Mouse (Mus musculus): ENCODE results near the gene 1700102P08Rik.

1700102P08Rik gene

DNA sequence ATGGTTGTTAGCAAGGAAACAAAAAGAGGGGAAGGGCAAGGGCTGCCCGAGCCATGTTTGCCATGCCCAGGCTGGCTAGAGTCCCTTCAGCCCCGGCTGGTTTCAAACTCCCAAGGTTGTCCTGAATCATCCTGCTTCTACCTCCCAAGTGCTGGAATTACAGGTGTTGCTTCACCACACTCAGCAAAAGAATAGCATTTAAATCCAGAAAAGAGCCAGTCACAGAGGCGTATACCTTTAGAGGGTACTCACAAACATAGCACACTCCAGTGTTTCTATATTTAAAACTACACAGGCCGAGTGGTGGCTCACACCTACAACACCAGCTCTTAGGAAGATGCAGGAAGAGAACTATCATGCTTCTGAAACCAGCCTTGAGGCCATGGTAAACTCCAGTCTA lies 16.9 kb downstream of the 1700102P08Rik start:
- no peak for DNase-seq (ENCODE audit: low read depth in 1 of 2, low spot score in 2 of 2)

DNA sequence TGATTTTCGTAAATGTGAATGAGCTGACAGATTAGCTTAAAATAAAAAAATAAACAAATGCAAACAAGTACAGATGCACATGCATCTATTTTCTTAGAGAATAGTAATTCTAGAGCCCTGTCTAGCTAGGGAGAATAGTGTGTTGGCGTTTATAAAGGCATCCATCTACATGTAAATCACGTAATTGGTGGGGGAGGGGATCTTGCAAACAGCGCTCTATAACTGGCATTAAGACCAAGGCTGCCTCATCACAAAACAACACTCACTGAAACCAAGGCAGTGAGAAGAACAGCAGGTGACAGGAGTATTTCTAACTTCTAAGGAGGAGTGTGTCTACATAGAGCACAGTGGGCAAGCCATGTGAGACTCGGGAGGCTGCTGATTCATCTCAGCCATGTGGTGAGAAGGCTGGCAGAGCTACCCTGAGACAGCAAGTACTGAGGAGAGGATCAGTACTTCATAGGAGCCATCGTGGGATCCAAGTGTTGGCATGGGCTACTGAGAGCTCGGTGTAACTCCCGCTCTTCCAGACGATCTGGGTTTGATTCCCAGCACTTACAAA lies 18.9 kb downstream of the 1700102P08Rik start:
- no peak for DNase-seq (ENCODE audit: low read depth in 1 of 2, low spot score in 2 of 2)

DNA sequence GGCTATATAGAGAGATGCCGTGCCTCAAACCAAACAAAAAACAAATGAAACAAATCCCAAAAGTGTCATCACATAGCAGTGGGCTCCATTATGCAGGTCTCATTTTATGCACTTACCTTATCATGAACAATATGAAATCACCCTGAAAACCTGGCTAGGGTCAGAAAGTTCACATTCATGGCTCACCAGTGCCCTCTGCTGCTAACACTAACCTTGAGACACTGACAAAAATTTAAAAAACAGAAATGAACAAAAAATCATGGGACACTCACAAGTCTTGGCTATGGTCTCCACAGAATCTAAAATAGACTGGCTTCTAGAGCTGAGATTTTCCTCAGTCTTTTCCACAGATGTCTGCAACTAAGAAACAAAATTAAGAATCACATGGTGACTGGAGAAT lies 19.6 kb downstream of the 1700102P08Rik start:
- DNase-seq (ENCODE audit: low read depth in 1 of 2, low spot score in 2 of 2): no peak

DNA sequence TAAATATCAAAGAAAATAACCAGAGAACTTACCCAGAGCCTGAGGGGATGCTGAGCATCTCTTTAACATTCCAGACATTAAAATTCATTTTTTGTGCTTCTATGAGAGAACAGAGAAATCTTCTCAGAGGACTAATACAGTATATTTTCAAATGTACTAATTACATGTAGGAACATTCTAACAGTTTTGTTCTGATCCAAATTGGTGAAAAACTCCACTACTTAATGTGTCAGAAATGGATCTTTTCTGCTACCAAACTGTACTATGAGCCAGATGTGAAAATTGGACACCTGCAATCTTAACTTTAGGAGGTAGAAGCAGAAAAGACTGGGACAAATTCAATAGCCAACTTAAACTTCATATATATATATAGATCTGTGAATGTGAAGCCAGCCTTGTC lies 35.8 kb downstream of the 1700102P08Rik start, which contains the start of gene Ccdc36:
Gene Ccdc36 (minus strand): TSS at position 101 of the 400 bp plus-strand sequence.
- no peak for DNase-seq (ENCODE audit: low read depth in 1 of 2, low spot score in 2 of 2)

DNA sequence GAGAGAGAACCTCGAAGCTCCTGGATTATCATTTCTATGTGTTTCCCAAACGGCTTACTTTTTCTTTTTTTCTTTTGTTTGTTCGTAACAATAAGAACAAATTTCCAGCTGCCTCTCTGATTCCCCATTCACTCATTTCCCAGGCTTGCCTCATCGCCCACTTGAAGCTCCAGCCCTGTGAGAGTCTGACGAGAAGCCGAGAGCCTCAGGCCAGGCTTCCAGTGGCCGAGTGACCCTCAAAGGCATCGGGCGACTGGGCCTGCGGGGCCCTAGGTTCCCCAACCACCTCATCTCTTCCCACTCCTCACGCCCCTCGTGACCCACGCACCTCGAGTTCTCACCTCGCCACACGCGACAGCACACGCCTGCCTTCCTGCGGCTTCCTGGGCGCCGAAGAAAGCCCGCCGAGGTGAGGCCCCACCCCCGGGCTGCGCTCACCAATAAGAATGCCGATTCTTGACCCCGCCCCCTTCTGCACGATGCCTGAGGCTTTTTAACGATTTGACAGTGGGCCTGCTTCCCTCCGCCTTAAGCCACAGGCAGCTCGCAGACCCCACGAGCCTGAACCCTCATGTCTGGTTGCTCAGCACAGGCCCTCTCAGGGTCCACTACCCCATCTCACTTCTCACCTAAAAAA lies 38.9 kb downstream of the 1700102P08Rik start:
- no peak for DNase-seq (ENCODE audit: low read depth in 1 of 2, low spot score in 2 of 2)

DNA sequence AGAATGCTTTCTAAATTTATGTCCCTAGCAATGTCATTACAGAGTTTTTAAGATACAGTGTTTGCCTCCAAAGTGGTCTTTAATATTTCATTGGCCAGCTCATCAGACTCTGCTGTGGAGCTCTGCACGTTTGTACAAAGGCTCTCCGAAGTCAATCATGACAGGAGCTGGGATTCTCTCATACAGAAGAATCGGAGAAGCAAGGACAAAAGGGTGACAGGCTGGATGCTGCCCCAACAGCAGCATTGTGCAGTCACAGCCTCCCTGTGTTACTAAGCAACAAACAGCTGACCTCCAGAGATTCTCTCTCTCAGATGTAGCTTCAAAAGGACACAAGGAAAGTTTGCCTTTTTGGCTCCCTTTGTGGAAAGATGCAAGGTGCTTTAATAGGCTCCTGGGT lies 43.6 kb downstream of the 1700102P08Rik start, which contains the start of gene BC048562:
Gene BC048562 (plus strand): TSS at position 301 of the 400 bp plus-strand sequence.
- no peak for DNase-seq (ENCODE audit: low read depth in 1 of 2, low spot score in 2 of 2)

DNA sequence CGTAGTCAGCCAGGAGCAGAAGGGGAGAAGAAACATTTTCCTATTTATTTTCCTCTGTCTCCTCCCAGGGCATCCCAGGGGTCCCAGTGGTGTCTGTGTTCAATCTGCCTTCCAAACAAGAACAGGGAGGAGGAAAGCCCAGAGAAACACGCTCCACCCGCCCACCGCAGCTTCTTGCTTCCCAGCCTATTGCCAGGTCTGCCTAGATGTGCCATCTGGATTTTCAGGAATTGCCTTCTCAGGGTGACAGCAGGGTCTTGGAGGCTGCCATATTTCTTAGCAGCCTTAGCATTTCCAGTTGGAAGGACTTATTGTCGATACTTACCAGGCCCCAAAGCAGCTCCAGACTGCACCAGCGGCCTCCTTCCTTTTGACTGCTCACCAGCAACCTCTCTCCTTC lies 46.6 kb downstream of the 1700102P08Rik start:
- no peak for DNase-seq (ENCODE audit: low read depth in 1 of 2, low spot score in 2 of 2)

DNA sequence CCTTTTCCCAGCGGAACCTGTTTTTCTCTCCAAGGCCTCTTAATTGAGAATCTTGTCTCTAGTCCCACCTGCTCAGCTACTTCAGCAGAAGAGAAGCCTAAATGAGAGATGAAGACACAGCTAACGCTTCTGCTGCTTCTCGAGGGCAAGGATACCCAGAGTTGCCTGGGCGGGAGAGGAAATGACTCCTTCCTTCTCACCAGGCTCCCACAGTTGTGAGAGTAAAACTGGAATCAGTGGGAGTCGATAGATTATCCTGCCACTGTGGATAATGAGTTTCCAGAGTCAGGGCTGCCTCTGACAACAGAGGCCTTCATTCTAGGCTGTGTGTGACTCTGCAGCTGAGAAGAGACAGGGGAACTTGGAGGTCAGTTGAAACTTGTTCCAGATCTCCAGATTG lies 47.9 kb downstream of the 1700102P08Rik start:
- no peak for DNase-seq (ENCODE audit: low read depth in 1 of 2, low spot score in 2 of 2)

DNA sequence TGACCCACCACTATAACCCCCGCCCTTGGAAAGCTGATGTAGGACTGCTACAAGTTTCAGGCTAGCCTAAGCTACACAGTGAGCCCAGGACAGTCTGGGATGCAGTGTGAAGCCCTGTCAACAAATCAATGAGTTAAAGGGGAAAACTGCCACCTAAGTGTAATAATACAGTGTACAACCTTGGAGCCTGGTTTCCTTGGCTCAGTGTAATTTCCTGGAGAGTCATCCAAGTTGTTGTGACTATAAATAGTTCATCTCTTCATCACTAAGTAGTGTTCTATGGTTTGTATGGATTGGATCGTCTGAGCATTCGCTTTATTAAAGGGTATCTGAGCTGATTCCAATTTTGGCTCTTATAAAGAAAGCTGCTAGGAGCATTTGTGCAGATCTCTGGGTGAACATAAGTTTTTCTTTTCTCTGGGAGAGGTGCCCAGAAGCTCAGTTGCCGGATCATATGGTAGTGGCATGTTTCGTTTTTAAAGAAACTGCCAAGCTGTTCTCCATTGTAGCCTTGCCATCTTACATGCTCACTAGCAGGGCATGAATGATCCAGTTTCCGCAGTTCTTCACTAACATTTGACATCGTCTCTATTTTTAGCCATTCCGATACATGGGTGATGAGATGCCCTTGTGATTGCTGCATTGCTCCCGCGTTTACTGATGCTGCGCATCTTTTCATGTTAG lies 48.8 kb downstream of the 1700102P08Rik start:
- DNase-seq (ENCODE audit: low read depth in 1 of 2, low spot score in 2 of 2): no peak

DNA sequence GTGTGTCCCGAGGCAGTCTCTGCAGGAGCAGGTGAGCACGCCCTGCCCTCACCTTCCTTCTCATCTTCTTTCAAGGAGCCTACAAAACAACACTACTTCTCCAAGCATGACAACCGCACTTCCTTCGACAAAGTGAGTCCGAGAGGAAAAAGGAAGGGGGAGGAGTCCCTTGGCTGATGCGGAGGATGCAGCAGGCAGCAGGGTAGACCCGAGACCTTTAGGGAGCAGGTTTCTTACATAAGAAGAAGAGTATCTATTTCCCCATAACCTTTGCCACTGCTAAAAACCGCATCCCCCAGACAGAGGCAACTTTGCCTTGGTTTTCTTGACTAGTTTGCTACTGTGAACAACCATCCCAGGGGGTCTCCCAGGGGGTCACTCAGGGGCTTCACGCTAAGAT lies 52.5 kb downstream of the 1700102P08Rik start:
- no peak for DNase-seq (ENCODE audit: low read depth in 1 of 2, low spot score in 2 of 2)

DNA sequence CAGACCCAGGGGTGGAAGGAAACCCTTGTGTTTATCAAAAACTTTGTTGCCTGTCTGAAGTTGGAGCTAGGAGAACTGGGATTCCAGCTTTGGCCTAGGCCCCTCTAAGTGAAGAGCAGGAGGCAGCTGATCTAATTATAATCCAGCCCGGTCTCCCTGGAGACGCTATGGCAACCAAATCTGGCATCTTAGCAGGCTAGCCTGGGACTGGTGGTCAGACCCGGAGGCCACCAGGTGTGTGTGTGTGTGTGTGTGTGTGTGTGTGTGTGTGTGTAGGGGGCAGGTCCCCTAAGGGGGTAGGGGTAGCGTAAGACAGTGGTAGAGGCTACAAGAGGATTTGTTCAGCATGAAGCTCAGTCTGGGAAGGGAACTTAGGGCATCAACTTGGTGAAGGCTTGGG lies 57.3 kb downstream of the 1700102P08Rik start:
- DNase-seq (ENCODE audit: low read depth in 1 of 2, low spot score in 2 of 2): no peak

DNA sequence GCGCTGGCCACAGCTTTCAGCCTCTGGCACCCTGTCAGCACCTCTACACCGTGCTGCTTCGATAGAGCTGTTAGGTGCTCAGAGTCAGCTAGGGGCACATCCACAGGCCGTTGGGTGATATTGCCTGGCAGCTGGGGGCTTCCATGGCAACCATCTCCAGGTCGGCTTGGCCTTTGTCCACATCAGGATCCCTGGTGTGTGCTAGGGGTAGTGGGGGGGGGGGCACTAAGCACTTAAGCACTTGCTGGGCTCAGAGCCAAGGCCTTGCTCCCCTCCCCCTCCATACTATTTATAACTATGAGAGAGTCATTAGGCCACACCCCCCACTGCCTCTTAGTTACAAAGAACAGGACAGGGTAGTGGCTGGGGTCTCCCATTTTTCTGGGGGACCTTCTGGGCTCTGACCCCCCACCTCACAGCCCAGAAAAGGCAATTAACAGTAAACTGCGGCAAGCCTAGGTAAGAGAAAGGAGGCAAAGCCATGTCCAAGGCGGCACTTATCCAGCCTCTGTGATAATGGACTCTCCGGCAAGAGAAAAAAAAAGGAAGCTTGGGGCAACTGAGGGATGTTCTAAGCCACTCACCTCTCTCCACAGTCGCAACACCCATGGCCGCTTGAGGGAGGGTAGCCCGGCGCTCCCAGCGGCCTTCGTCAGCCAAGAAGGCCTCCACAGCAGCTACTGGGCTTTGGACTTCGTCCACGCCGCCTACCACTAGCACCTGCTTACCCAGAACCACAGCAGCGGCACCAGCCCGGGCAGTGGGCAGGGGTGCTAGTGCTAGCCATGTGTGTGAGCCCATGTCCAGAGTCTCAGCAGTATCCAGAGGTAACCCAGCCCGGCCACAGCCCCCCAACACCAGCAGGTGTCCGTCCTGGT lies 57.9 kb downstream of the 1700102P08Rik start:
- no peak for DNase-seq (ENCODE audit: low read depth in 1 of 2, low spot score in 2 of 2)

DNA sequence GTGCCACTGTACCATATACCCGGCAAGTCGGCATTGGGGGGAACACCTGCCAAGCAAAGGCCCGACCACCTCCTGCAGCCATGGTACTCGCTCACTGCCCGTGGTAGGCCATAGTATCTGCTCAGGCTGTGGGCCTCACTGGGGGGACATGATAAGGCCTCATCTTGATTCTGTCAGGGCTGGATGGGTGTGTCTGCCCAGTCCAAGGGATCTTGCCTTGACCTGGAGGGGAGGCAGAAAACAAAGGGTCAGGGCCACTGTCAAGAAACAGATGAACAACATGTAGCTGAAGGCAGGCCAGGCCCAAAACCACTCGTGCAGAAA lies 58.5 kb downstream of the 1700102P08Rik start:
- no peak for DNase-seq (ENCODE audit: low read depth in 1 of 2, low spot score in 2 of 2)

DNA sequence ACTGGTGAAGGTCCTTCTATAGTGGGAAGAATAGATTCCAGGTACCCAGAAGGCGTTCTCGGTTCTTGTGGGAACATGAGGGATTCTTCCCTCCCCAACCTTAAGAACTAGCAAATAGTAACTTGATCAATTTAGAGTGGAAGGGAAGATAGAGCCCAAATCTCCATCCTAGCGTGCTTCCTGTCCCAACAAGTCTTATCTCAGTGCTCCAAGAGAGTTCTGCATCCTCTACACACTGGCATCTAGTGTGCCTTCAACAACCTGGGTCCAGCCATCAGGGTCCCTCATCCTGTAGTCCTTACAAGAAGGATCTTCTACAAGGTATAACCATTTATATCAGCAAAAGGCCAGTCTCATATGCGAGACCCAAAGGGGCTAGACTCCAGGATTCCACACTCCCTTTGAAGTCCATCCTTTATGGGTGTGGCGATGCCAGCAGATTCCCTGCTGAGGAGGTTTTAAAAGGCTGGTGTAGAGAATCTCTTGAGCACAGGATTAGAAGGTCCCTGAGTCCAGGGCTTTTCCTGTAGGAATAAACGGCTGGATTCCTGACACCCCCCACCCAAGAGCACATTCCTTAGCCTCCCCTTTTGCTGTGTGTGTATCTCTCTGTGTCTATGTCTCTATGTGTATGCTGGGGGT lies 59.0 kb downstream of the 1700102P08Rik start:
- DNase-seq (ENCODE audit: low read depth in 1 of 2, low spot score in 2 of 2): no peak

DNA sequence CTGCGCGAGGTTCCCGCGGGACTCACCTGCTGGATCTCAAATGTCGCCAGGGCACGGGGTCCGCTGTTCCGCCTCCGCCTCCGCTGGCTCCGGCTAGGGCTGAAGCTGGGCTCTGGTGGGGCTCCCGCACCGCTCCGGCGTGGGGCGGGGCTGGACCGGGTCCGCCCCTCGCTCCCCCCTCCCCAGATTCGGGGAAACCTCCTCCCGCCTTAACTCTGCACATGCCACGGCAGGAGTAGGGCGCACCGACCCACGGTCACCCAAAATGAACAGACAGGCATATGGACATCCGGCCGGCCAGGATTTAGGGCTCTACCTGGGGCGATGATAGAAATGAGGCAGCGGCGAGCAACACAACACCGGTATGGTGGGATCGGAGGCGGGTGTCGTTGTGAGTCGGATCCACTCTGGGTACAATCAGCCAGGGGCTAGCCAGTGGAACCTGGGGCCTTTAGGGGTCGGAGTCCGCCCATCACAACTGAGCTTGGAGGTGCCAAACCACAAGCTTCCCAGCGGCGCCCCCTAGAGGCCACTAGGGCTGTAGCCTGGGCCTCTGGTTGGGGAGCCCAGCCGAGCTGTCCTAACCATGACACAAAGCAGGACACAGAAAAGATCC lies 59.8 kb downstream of the 1700102P08Rik start:
- DNase-seq (ENCODE audit: low read depth in 1 of 2, low spot score in 2 of 2): peak in 1 of 2 experiments; percentile 61

DNA sequence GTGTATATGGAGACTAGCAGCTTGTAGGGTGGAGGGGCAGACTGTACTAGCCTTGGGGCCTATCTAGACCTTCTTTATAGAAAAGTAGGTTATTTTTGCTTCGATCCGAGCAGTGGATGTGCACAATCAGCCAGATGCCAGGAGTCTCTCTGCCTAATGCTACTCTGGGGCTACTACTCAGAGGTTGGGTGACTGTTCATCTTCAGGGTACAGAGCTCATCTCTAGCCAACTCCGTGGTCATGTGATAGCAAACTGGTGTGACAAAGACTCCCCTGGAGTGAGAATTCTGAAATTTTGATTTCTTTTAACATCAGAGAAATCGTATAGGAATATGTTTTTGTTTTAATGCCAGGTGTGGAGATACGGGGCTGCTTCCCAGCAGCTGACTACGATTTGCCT lies 60.3 kb downstream of the 1700102P08Rik start:
- DNase-seq (ENCODE audit: low read depth in 1 of 2, low spot score in 2 of 2): no peak

DNA sequence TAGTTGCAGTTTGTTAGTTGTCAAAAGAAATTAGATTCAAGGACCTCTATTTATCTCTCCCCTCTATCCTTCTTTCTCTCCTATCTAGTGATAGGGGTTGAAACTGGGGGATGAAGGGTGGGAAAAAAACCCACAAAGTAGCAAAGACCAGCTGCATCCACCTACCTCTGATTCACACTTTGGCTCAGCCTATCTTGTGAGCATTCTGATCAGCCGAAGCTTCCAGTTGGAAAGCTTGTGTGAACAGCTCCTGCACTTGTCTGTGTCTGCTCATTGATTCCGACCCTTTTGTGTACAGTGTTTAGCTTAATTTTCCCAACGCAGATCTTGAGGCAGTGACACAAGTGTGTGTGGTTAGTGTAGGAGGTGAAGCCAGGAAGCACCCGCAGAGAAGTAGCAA lies 60.9 kb downstream of the 1700102P08Rik start:
- no peak for DNase-seq (ENCODE audit: low read depth in 1 of 2, low spot score in 2 of 2)

DNA sequence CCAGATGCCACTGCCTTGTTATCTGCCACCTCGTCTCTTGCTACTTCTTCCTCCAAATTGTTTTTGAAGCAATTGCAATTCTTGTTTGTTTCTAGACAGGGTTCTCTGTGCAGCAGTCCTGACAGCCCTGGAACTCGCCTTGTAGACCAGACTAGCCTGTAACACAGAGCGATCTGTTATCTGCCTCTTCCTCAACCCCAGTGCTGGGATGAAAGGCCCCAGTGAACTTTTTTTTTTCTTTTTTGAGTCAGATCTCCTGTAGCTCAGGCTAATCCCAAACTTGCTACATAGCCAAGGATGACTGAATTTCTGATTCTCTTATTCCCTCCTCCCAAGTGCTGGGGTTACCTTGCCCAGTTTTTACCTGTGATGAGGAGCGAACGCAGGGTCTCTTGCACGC lies 61.8 kb downstream of the 1700102P08Rik start:
- DNase-seq (ENCODE audit: low read depth in 1 of 2, low spot score in 2 of 2): no peak

DNA sequence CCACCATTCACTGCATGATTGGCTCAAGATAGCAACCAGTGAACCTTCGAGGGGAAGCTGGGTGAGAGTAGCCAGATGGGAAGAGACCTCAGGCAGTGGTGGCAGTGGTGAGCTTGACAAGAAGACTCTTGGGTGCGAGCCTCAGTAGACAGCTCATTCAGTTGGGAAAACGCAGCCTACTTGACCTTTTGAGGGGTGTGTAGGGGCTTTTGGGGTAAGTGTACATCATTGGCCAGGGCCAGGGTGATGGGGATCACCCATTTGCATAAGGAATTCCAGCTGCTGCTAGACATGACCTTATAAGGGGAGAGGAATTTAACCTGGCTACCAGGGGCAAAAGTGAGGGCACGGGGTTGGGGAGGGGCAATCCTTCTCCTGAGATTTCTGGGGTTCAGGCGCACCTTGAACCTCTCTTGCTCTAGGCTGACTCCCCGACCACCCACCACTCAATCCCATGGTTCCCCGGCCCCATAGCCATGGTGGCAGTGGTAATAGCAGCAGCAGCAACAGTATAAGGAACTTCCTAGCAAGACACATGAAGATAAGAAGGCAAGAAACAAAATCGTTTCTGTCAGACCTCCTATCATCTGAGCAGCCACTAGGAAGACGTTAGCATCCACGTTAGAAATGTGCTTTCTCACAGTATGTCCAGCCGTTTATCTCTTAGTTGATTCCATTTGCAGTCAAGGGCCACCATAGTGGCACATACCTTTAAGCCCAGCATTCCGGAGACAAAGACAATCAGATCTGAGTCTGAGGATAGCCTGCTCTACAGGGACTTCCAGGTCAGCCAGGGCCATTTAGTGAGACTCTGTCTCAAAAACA lies 63.4 kb downstream of the 1700102P08Rik start:
- no peak for DNase-seq (ENCODE audit: low read depth in 1 of 2, low spot score in 2 of 2)

DNA sequence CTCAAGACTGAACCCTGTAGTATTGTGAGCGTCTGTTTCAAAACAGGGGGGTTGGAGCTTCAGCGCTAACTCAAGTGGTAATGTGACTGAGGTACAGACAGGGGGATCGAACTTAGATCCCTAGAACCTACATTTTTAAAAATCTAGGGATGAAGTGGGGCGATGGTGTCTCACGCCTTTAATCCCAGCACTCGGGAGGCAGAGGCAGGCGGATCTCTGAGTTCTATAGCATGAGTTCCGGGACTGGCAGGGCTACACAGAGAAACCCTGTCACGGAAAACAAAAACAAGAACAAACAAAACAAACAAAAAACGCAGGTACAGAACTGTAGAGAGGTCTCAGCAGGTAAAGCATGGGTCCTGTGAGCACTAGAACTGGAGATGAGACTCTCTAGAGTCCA lies 64.3 kb downstream of the 1700102P08Rik start:
- DNase-seq (ENCODE audit: low read depth in 1 of 2, low spot score in 2 of 2): no peak
